In genomic region chr10:83906751-83907150, GRCm38 (mm10) we compare ENCODE assay signal across 11 mouse cellular contexts.
DNase-seq lines count a peak whose midpoint lies in the region; ATAC-seq and TF ChIP-seq lines count a peak whose summit lies in the region.
"Had no signal": no experiment of that assay in that cellular context is flagged by ENCODE, and none has a peak within 500 bp of the region (broad histone marks: within the 10 kb centered on the region; RNA-seq: fewer than 3 reads in every experiment).

No protein-coding gene starts in this region.

- H3K4me3 ChIP-seq in heart, embryonic 11.5 days (ENCODE audit: low read depth, low read length) = no peak overlapping the region
- H3K4me3 ChIP-seq in forebrain, postnatal 0 days (ENCODE audit: low read depth, low read length) = no peak overlapping the region

- no peak overlapping the region for H3K9ac ChIP-seq in heart, embryonic 11.5 days (ENCODE audit: low read depth, low read length)
- H3K9ac ChIP-seq in forebrain, postnatal 0 days = no peak overlapping the region

- H3K9me3 ChIP-seq in heart, embryonic 11.5 days (replicated peaks; ENCODE audit: control insufficient read depth, low read length) = no peaks in the 10 kb centered on the region
- no peaks in the 10 kb centered on the region for H3K9me3 ChIP-seq in forebrain, postnatal 0 days (ENCODE audit: low read length)

- DNase-seq in heart, adult 8-10 months (ENCODE audit: low spot score) = peak; percentile 49
- DNase-seq in brain, embryonic 14.5 days (ENCODE audit: low read depth) = peak; percentile 31
- peak; percentile 22 for DNase-seq in forebrain, postnatal 0 days
- DNase-seq in left cerebral cortex, adult 8-10 months (ENCODE audit: low spot score in 2 of 2) = peak; percentile 19 to 82
- no peak for DNase-seq in urinary bladder, postnatal 10 days (ENCODE audit: low spot score)
- no peak for DNase-seq in kidney, adult 11 months
- DNase-seq in gastrocnemius, adult 18-20 months (ENCODE audit: low spot score) = no peak
- DNase-seq: adrenal gland, adult 8-10 months had no signal

- no peak for TF ChIP-seq POLR2A in brain, embryonic 14.5 days (IDR thresholded peaks at IDR 0.05; ENCODE audit: borderline replicate concordance, extremely low read depth, insufficient read depth, insufficient read length, poor library complexity, severe bottlenecking)

- H3K27ac ChIP-seq in heart, embryonic 11.5 days (ENCODE audit: low read depth, low read length) = no peak overlapping the region
- no peak overlapping the region for H3K27ac ChIP-seq in forebrain, postnatal 0 days (ENCODE audit: low read depth, low read length)

- H3K27me3 ChIP-seq in heart, embryonic 11.5 days (ENCODE audit: control insufficient read depth, insufficient read depth, low read length) = no peaks in the 10 kb centered on the region
- H3K27me3 ChIP-seq in forebrain, postnatal 0 days (ENCODE audit: insufficient read depth, low read length) = no peaks in the 10 kb centered on the region

- 72% methylated on average over 8 of the region's 8 CpGs for WGBS in heart, embryonic 11.5 days (ENCODE audit: insufficient replicate concordance)
- WGBS in forebrain, postnatal 0 days = 31% methylated on average over 8 of the region's 8 CpGs

- H3K36me3 ChIP-seq in heart, embryonic 11.5 days (ENCODE audit: control insufficient read depth, insufficient read depth, low read length) = no peaks in the 10 kb centered on the region
- H3K36me3 ChIP-seq in forebrain, postnatal 0 days (ENCODE audit: insufficient read depth) = no peaks in the 10 kb centered on the region

- no peak overlapping the region for H3K4me2 ChIP-seq in heart, embryonic 11.5 days
- no peak overlapping the region for H3K4me2 ChIP-seq in forebrain, postnatal 0 days (ENCODE audit: low read depth)
- H3K4me2 ChIP-seq: liver, embryonic 11.5 days had no signal

- no peak for TF ChIP-seq CTCF in brain, embryonic 14.5 days (IDR thresholded peaks at IDR 0.05; ENCODE audit: borderline replicate concordance, extremely low read depth, insufficient read depth, insufficient read length)
- no peak for TF ChIP-seq CTCF in forebrain, postnatal 0 days (IDR thresholded peaks at IDR 0.05; ENCODE audit: low read depth)

- H3K4me1 ChIP-seq in heart, embryonic 11.5 days (ENCODE audit: control insufficient read depth, insufficient read depth, low read length) = 0 out of 2 replicates have a peak, but pooled peaks cover 2% of the 10 kb centered on the region
- H3K4me1 ChIP-seq in forebrain, postnatal 0 days (ENCODE audit: insufficient read depth) = no peaks in the 10 kb centered on the region

- no peak for ATAC-seq in heart, embryonic 11.5 days (replicated peaks; ENCODE audit: insufficient number of reproducible peaks, low FRiP score, low TSS enrichment)
- ATAC-seq in forebrain, postnatal 0 days = peak; percentile 78
- ATAC-seq: inflammation-experienced regulatory T-cells, adult 6 months had no signal

Comparison
In these comparisons a context has a peak if more than half of its experiments do, and no peak if none do; other contexts are left out.
1. DNase-seq: peak in heart, adult 8-10 months (single experiment), brain, embryonic 14.5 days (single experiment), forebrain, postnatal 0 days (single experiment) and left cerebral cortex, adult 8-10 months (2 of 2); none in urinary bladder, postnatal 10 days (single experiment), kidney, adult 11 months (single experiment) and gastrocnemius, adult 18-20 months (single experiment).